Mouse (Mus musculus): ENCODE measurements around the gene Sh3bgr.

GRCm38 (mm10) chr16:96221491-96221890 lies 21.2 kb downstream of the Sh3bgr start:
- TF ChIP-seq CTCF (IDR thresholded peaks at IDR 0.05; ENCODE audit: control insufficient read depth, insufficient read depth, insufficient read length) (no peak), MAX (IDR thresholded peaks at IDR 0.05) (no peak), USF1 (IDR thresholded peaks at IDR 0.05; ENCODE audit: low read depth) (no peak), FOSL1 (IDR thresholded peaks at IDR 0.05; ENCODE audit: insufficient read depth, low read length, poor library complexity, severe bottlenecking) (no peak), MYOD1 (IDR thresholded peaks at IDR 0.05; ENCODE audit: control insufficient read depth, insufficient read length, low read depth) (no peak), MYOG (IDR thresholded peaks at IDR 0.05; ENCODE audit: control insufficient read depth, extremely low read depth, insufficient read length) (no peak), CEBPB (IDR thresholded peaks at IDR 0.05; ENCODE audit: low read depth) (no peak)

All from C2C12 (cell line).